Mouse (Mus musculus) frontal cortex, postnatal 14 days (tissue): ENCODE measurements around the gene Fbxl18.

Source experiments
- DNase-seq, 2 experiments: peaks; one replicate each; pipeline ENCODE4 v3.0.0; 2022; ENCODE audit warnings: low spot score in 2 of 2

Fbxl18 gene

GRCm38 (mm10) chr5:142894918-142895613 is at the start of gene Fbxl18:
Gene Fbxl18 (minus strand): TSS chr5:142895421.
- peak; percentile 77 to 82 for DNase-seq

GRCm38 (mm10) chr5:142940393-142940792 is 45.2 kb upstream of the Fbxl18 start:
- no peak for DNase-seq

GRCm38 (mm10) chr5:142937956-142938727 is 42.9 kb upstream of the Fbxl18 start:
- DNase-seq: no peak

DNA sequence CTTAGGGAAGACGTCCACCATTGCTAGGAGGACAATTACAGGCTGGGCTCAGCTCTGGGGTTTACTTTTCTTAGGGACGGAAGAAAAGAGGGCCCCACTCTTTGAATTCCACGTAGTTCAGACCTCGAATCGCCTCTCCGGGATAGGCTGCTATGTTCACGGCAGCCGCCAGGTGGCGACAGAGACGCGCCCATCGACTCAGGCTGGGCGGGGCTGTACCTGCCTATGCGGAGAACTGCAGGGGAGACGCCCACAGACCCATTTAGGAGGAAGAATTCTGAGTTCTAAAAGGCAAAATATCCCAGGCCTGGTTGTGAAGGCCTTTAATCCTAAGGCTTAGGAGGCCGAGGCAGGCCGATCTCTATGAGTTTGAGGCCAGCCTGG is 41.1 kb upstream of the Fbxl18 start:
- DNase-seq: peak; percentile 61 to 79

GRCm38 (mm10) chr5:142935642-142936335 is 40.6 kb upstream of the Fbxl18 start:
- DNase-seq: peak; percentile 55 to 62

DNA sequence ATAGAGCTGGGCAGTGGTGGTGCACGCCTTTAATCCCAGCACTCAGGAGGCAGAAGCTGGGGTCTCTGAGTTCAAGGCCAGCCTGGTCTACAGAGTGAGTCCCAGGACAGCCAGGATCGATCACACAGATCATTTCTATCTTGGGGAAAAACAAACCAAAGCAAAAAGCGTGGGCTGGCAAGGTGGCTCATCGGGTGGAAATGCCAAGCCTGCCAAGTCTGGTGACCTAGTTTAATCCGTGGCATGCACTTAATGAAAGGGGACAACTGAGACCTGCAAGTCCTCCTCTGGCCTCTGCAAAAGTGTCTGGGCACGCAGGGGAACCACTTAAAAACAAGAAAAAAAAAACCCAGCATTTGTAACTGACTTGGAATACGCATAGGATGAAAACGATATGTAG is 37.5 kb upstream of the Fbxl18 start:
- DNase-seq: no peak

- DNase-seq: peak; percentile 36 to 49
Observed at GRCm38 (mm10) chr5:142932084-142932685, 37.0 kb upstream of the Fbxl18 start.

DNA sequence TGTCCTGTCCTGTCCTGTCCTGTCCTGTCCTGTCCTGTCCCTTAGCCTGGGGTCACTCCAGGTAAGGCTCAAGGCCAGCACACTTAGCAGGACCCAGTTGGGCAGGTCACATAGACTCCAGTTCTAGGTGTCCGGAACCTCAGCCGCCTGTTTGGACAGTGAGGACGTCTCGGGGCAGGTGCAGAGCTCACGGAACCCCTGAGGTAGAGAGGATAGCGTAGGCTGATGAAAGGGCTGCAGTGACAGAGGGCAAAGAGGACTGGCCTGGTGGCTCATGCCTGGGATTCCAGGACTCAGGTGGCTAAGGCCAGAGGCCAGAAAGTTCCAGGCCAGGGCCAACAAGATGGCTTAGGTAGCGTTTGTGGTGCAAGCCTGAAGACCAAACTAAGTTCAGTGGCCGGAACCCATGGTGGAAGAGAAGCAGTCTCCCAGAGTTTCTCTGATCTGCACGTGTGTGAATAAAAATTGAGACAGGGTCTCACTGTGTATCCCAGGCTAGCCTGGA is 36.1 kb upstream of the Fbxl18 start:
- DNase-seq: no peak

DNA sequence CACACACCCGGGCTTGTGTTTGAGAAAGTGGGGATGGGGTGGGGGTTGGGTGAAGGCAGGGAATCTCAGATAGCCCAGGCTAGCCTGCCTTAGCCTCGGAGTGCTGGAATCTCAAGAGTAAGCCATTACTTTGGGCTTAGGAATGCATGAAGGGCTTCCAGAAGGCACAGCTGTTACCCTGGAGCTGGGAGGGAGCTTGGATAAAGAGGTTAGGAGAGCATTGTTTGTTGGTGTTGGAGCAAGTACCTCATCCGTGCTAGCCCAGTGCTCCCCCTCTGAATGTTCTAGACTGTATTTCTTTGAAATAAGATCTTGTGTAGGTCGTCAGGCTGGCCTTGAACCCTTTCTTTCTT is 34.2 kb upstream of the Fbxl18 start:
- no peak for DNase-seq

- peak; percentile 61 to 63 for DNase-seq
Observed at GRCm38 (mm10) chr5:142928749-142929399, 33.7 kb upstream of the Fbxl18 start.

DNA sequence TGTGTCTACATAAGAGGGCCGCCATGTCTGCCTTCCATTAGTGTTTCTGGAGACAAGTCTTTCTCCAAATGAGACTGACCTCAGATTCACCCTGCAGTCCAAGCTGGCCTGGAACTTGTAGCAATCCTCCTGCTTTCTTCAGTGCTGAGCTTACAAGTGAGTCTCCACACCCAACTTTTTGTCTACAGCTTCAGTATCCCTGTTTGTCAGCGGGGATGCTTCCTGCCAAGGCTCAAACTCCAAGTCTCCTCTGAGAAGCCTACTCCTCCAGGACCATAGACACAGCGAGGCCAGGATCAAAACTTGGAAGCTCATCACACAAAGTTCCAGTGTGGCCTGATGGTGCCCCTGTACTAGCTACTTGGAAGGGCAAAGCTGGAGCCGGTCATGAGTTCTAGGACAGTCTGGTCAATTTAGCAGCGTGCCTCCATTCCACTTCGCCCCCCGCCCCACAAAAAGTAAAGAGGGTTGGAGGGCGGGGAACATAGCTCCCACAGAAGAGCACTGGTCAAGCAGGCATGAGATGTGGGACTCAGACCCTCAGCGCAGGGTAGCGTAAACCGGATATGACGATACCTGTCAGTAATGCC is 32.2 kb upstream of the Fbxl18 start:
- DNase-seq: no peak

GRCm38 (mm10) chr5:142926940-142927228 is 31.7 kb upstream of the Fbxl18 start:
- no peak for DNase-seq

GRCm38 (mm10) chr5:142926204-142926939 is 31.2 kb upstream of the Fbxl18 start:
- DNase-seq: no peak

GRCm38 (mm10) chr5:142924336-142924959 is 29.2 kb upstream of the Fbxl18 start:
- DNase-seq: no peak

DNA sequence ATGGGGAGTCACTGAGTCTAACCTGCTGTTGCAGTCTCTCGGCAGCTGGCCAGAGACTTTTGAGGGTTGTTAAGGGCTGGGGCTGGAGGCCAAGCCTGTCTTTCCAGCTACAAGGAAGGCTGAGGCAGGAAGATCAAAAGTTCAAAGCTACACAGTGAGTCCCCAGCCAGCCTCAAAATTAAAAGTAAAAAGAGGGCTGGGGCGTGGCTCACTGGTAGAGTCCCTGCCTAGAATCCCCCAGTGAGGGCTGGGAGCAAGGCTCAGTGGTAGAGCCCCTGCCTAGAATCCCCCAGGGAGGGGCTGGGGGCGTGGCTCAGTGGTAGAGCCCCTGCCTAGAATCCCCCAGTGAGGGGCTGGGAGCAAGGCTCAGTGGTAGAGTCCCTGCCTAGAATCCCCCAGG is 28.6 kb upstream of the Fbxl18 start:
- no peak for DNase-seq

GRCm38 (mm10) chr5:142922251-142922650 is 27.0 kb upstream of the Fbxl18 start:
- DNase-seq: no peak

DNA sequence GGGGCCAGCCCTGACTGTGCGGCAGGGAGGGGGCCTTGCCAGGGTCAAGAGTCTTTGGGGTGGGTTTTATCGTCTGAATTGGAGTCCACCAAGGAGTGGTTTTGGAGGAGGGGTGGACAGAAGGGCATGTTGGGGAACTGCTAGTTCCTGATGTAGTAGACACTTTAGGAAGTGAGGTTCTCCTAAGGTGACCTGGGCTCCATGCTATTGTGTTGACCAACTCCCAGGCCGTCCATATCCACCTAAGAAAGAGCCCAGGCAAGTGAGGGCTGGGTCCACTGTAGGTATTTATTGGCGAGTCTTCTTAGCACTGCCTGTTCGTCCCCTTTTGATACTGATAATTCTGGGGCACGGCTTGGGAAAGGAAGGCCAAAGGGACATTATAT is 25.8 kb upstream of the Fbxl18 start:
- DNase-seq: no peak

- peak in 1 of 2 experiments; percentile 10 for DNase-seq
Observed at GRCm38 (mm10) chr5:142920311-142921073, 25.3 kb upstream of the Fbxl18 start.

GRCm38 (mm10) chr5:142917402-142917801 is 22.2 kb upstream of the Fbxl18 start:
- DNase-seq: no peak

DNA sequence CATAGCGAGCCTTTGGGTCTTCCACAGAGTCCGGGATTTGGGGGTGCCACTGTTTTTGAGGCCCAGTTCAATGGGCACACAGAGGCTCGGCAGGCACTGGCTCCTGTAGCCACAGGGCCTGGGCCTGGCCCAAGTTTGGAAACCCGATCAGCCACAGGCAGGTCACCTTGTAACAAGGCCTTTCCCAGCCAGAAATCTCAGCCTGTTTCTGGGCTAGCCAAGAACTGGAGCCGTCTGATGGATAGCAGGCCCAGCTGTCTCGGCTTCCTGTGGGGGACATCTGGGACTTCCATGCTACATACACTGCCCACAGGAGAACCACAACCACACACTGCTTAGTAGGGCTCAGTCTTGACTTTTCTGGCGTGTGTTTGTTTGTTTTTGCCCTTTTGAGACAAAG is 21.4 kb upstream of the Fbxl18 start:
- no peak for DNase-seq
